Mouse (Mus musculus): ENCODE data around the gene Vdac2. TPM values are rescaled to one million over a fixed set of nuclear protein-coding genes. Genes with fewer than 3 reads are reported as not detected.

The Vdac2 gene
- total RNA-seq, 2 experiments from 2014 or later, result 298 to 320 TPM

Other genes starting within 250 kb of the Vdac2 start
- gene Dupd1, start 110.7 kb upstream of the Vdac2 start, total RNA-seq (2021), result 10 to 100 TPM; 94.9 to 98.0 TPM
- gene Samd8, start 74.7 kb upstream of the Vdac2 start, total RNA-seq (2021), result 10 to 100 TPM; 23.7 to 25.7 TPM
- gene Dusp13, start 74.1 kb upstream of the Vdac2 start, total RNA-seq (2021), result 10 to 100 TPM; 34.8 to 38.0 TPM
- gene Comtd1, start 23.7 kb downstream of the Vdac2 start, total RNA-seq (2021), result 1 to 10 TPM; 6.1 to 9.7 TPM
- 1 to 10 TPM; 7.2 to 9.7 TPM for gene Zfp503, start 164.4 kb downstream of the Vdac2 start, total RNA-seq (2021)
- gene Lrmda, start 194.5 kb downstream of the Vdac2 start, total RNA-seq (2021), result 1 to 10 TPM; 1.6 to 1.7 TPM